Comparison of ENCODE assay signal across 24 mouse cellular contexts in genomic region chr3:96867863-96868262, GRCm38 (mm10). TPM values are rescaled to one million over a fixed set of nuclear protein-coding genes. Genes with fewer than 3 reads are reported as not detected.
"Had no signal": no experiment of that assay in that cellular context is flagged by ENCODE, and none has a peak within 500 bp of the region (broad histone marks: within the 10 kb centered on the region; RNA-seq: fewer than 3 reads in every experiment).

No protein-coding gene starts in this region.

- ATAC-seq: midbrain, embryonic 13.5 days; midbrain, embryonic 15.5 days had no signal

- H3K4me2 ChIP-seq: lung, embryonic 14.5 days; midbrain, embryonic 11.5 days; midbrain, embryonic 13.5 days; midbrain, embryonic 15.5 days; neural tube, embryonic 12.5 days; stomach, embryonic 15.5 days had no signal

- H3K9ac ChIP-seq: liver, embryonic 14.5 days; lung, embryonic 14.5 days; midbrain, embryonic 13.5 days; midbrain, embryonic 15.5 days; neural tube, embryonic 12.5 days; stomach, embryonic 15.5 days had no signal

- H3K27me3 ChIP-seq: midbrain, embryonic 13.5 days; midbrain, embryonic 15.5 days; neural tube, embryonic 12.5 days; stomach, embryonic 15.5 days had no signal

- H3K4me3 ChIP-seq: midbrain, embryonic 13.5 days; midbrain, embryonic 15.5 days; neural tube, embryonic 12.5 days; stomach, embryonic 15.5 days had no signal

- H3K27ac ChIP-seq: liver, embryonic 14.5 days; midbrain, embryonic 13.5 days; midbrain, embryonic 15.5 days; neural tube, embryonic 12.5 days; stomach, embryonic 15.5 days; stomach, postnatal 0 days had no signal

- DNase-seq: lung, adult 18-20 months; lung, embryonic 14.5 days; lung, postnatal 10 days; lung, postnatal 4 days; right cerebral cortex, postnatal 14 days; thymus, adult 2 months; thymus, postnatal 25 days; thymus, postnatal 4 days had no signal

- H3K9me3 ChIP-seq: midbrain, embryonic 13.5 days; midbrain, embryonic 15.5 days; neural tube, embryonic 12.5 days; stomach, embryonic 15.5 days had no signal

- H3K4me1 ChIP-seq: midbrain, embryonic 13.5 days; midbrain, embryonic 15.5 days; neural tube, embryonic 12.5 days; stomach, embryonic 15.5 days had no signal

RNA-seq across cellular contexts. Expression of gene Gja5, which starts 36.6 kb away (rescaled TPM):
- total RNA-seq: megakaryocyte, adult 5-6 weeks; monocyte, adult 5-6 weeks; neutrophil, adult 5-6 weeks had no signal

RNA-seq across cellular contexts. Expression of gene Cd160, which starts 38.7 kb away (rescaled TPM):
- total RNA-seq: midbrain, postnatal 0 days had no signal
- polyA plus RNA-seq: testis, adult 2 months had no signal

RNA-seq across cellular contexts. Expression of gene Pdzk1, which starts 38.8 kb away (rescaled TPM):
- total RNA-seq: monocyte, adult 5-6 weeks had no signal
- polyA plus RNA-seq: lung, embryonic 16.5 days; midbrain, embryonic 13.5 days; neural tube, embryonic 12.5 days; neural tube, embryonic 14.5 days had no signal

RNA-seq across cellular contexts. Expression of gene Gja8, which starts 58.0 kb away (rescaled TPM):
- total RNA-seq: megakaryocyte, adult 5-6 weeks; monocyte, adult 5-6 weeks; neutrophil, adult 5-6 weeks had no signal
- polyA plus RNA-seq: liver, embryonic 14.5 days; liver, embryonic 16.5 days; lung, embryonic 14.5 days; lung, embryonic 16.5 days; midbrain, embryonic 11.5 days; midbrain, embryonic 13.5 days; spleen, adult 2 months; stomach, embryonic 15.5 days; stomach, postnatal 0 days had no signal
